Mouse (Mus musculus): ENCODE results near the gene Ibtk. TPM values are rescaled to one million over a fixed set of nuclear protein-coding genes. Genes with fewer than 3 reads are reported as not detected.
"Not testable (repeated sequence)": the region's sequence is repeated elsewhere in the genome, so short reads cannot be mapped to it uniquely, and the experiment has no call there.

Ibtk gene
- polyA plus RNA-seq (2012; rRNA removed), result 19.0 and 21.7 TPM in 2 replicates
- 41.8 and 43.5 TPM in 2 replicates for polyA plus RNA-seq (2014; fragmentation: Nextera tagmentation; extraction: Ambion mirVana)

DNA sequence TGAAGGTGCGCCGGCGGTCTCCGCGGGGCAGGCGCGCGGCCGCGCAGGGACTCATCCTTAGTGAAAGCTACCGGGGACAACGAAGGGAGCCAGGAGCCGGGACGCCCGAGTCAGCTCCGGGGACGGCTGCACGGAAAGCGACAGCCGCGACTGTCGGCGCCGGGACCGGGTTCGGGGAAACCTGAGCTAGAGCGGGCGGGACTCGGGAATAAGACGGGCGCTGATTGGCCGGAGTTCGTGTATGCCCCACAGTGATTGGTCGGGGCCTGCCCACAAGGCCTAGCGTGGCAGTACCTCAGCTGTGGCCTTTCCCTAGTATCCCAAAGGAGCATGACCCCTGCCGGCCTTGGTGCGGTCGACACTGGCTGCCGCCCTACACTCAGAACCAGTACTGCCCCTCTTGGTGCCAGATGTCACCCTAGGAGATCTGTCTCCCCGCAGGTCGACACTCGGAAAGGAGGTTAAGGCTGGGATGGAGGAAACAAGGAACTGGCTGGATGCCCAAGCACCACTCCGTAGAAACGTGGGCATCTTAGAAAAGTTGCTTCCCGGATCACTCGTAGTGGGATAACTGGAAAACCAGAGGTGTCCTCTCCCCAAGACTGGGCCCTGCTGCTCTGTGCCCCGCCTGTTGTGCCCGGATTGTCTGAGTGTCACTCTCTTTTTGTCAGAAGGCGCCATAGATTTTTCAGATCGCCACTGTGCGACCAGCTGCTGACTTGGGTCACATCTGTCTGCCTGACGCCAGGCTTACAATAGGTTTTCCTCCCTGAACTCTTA is at the start of gene Ibtk:
Gene Ibtk (minus strand): TSS at position 193 of the 780 bp plus-strand sequence.
- WGBS, result 1% methylated on average over 47 of the region's 52 CpGs
- Histone ChIP-seq H3K36me3 (ENCODE audit: control insufficient read depth, insufficient read depth, low read length) (peaks cover 3% of the 10 kb centered on the region; the same call in 1 of the 2 replicates), H3K4me3 (replicated peaks; ENCODE audit: low read length) (peak within 1 kb of the TSS; percentile 94), H3K27ac (replicated peaks; ENCODE audit: low read depth, low read length) (peak within 1 kb of the TSS; percentile 99), H3K9me3 (ENCODE audit: control insufficient read depth, low read length) (no peaks in the 10 kb centered on the region), H3K27me3 (ENCODE audit: control insufficient read depth, insufficient read depth, low read length) (no peaks in the 10 kb centered on the region), H3K4me1 (ENCODE audit: control insufficient read depth, insufficient read depth, low read length) (0 out of 2 replicates have a peak, but pooled peaks cover 5% of the 10 kb centered on the region), H3K9ac (ENCODE audit: low read depth, low read length, severe bottlenecking) (peak within 1 kb of the TSS; percentile 99), H3K4me2 (replicated peaks; ENCODE audit: low read depth, low read length, severe bottlenecking) (peak within 1 kb of the TSS; percentile 66)
- ATAC-seq (ENCODE audit: low FRiP score, low read depth), result peak; percentile 98
- peak; percentile 97 for DNase-seq (ENCODE audit: low spot score)
- peak; percentile 76; the same call in 1 of the 2 replicates for TF ChIP-seq POLR2A (IDR thresholded peaks at IDR 0.05; ENCODE audit: borderline replicate concordance, extremely low read depth, insufficient read depth, insufficient read length)

DNA sequence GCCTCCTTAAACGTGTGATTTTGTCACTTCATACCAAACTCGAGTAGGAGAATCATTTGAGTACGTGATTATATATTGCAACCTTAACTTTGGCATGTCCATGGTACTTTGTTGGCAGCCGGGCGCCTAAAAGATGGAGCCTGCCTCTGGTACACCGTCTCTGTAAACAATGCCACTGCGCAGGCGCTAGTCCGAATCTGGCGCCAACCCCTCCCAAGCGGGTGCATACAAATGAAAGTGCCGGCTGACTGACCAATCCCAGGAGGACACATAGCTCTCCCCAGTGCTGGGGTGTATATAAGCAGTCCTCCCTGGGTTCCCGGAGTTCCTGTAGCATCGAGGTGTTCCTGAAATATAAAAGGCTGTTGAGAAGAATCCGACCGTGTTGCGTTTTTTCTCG is 42.4 kb upstream of the Ibtk start:
- not testable (repeated sequence) for H3K36me3 ChIP-seq (ENCODE audit: control insufficient read depth, insufficient read depth, low read length); H3K9me3 ChIP-seq (ENCODE audit: control insufficient read depth, low read length); ATAC-seq (ENCODE audit: low FRiP score, low read depth); H3K4me2 ChIP-seq (replicated peaks; ENCODE audit: low read depth, low read length, severe bottlenecking); DNase-seq (ENCODE audit: low spot score); H3K9ac ChIP-seq (ENCODE audit: low read depth, low read length, severe bottlenecking); H3K27ac ChIP-seq (replicated peaks; ENCODE audit: low read depth, low read length); H3K4me3 ChIP-seq (replicated peaks; ENCODE audit: low read length); H3K4me1 ChIP-seq (ENCODE audit: control insufficient read depth, insufficient read depth, low read length); H3K27me3 ChIP-seq (ENCODE audit: control insufficient read depth, insufficient read depth, low read length)
- 96% methylated on average over 18 of the region's 18 CpGs for WGBS

- H3K27me3 ChIP-seq (ENCODE audit: control insufficient read depth, insufficient read depth, low read length), result no peaks in the 10 kb centered on the region
- no peak for TF ChIP-seq POLR2A (IDR thresholded peaks at IDR 0.05; ENCODE audit: borderline replicate concordance, extremely low read depth, insufficient read depth, insufficient read length)
- no peaks in the 10 kb centered on the region for H3K9me3 ChIP-seq (ENCODE audit: control insufficient read depth, low read length)
- ATAC-seq (ENCODE audit: low FRiP score, low read depth) (no peak), DNase-seq (ENCODE audit: low spot score) (no peak)
- WGBS, result 59% methylated on average over 4 of the region's 4 CpGs
- no peak overlapping the region for H3K4me3 ChIP-seq (replicated peaks; ENCODE audit: low read length)
- no peaks in the 10 kb centered on the region for H3K4me1 ChIP-seq (ENCODE audit: control insufficient read depth, insufficient read depth, low read length)
- no peaks in the 10 kb centered on the region for H3K36me3 ChIP-seq (ENCODE audit: control insufficient read depth, insufficient read depth, low read length)
- no peak overlapping the region for H3K4me2 ChIP-seq (replicated peaks; ENCODE audit: low read depth, low read length, severe bottlenecking)
- no peak overlapping the region for H3K27ac ChIP-seq (replicated peaks; ENCODE audit: low read depth, low read length)
- H3K9ac ChIP-seq (ENCODE audit: low read depth, low read length, severe bottlenecking), result no peak overlapping the region
Observed at GRCm38 (mm10) chr9:85780249-85780648, 31.1 kb upstream of the Ibtk start.

- Histone ChIP-seq H3K27me3 (ENCODE audit: control insufficient read depth, insufficient read depth, low read length) (no peaks in the 10 kb centered on the region), H3K9ac (ENCODE audit: low read depth, low read length, severe bottlenecking) (no peak overlapping the region), H3K36me3 (ENCODE audit: control insufficient read depth, insufficient read depth, low read length) (no peaks in the 10 kb centered on the region), H3K4me3 (replicated peaks; ENCODE audit: low read length) (no peak overlapping the region), H3K4me1 (ENCODE audit: control insufficient read depth, insufficient read depth, low read length) (no peaks in the 10 kb centered on the region), H3K4me2 (replicated peaks; ENCODE audit: low read depth, low read length, severe bottlenecking) (no peak overlapping the region), H3K9me3 (ENCODE audit: control insufficient read depth, low read length) (no peaks in the 10 kb centered on the region), H3K27ac (replicated peaks; ENCODE audit: low read depth, low read length) (no peak overlapping the region)
- 22% methylated on average over 4 of the region's 4 CpGs for WGBS
- DNase-seq (ENCODE audit: low spot score) (peak; percentile 61), ATAC-seq (ENCODE audit: low FRiP score, low read depth) (no peak)
- TF ChIP-seq POLR2A (IDR thresholded peaks at IDR 0.05; ENCODE audit: borderline replicate concordance, extremely low read depth, insufficient read depth, insufficient read length), result no peak
Observed at GRCm38 (mm10) chr9:85779458-85779857, 30.3 kb upstream of the Ibtk start.

GRCm38 (mm10) chr9:85777544-85777943 is 28.4 kb upstream of the Ibtk start:
- H3K27ac ChIP-seq (replicated peaks; ENCODE audit: low read depth, low read length), result no peak overlapping the region
- no peaks in the 10 kb centered on the region for H3K27me3 ChIP-seq (ENCODE audit: control insufficient read depth, insufficient read depth, low read length)
- no peak for DNase-seq (ENCODE audit: low spot score)
- no peaks in the 10 kb centered on the region for H3K4me1 ChIP-seq (ENCODE audit: control insufficient read depth, insufficient read depth, low read length)
- H3K4me2 ChIP-seq (replicated peaks; ENCODE audit: low read depth, low read length, severe bottlenecking), result no peak overlapping the region
- WGBS, result 64% methylated on average over 6 of the region's 6 CpGs
- no peak overlapping the region for H3K9ac ChIP-seq (ENCODE audit: low read depth, low read length, severe bottlenecking)
- no peak for TF ChIP-seq POLR2A (IDR thresholded peaks at IDR 0.05; ENCODE audit: borderline replicate concordance, extremely low read depth, insufficient read depth, insufficient read length)
- no peak overlapping the region for H3K4me3 ChIP-seq (replicated peaks; ENCODE audit: low read length)
- no peak for ATAC-seq (ENCODE audit: low FRiP score, low read depth)
- H3K9me3 ChIP-seq (ENCODE audit: control insufficient read depth, low read length), result no peaks in the 10 kb centered on the region
- no peaks in the 10 kb centered on the region for H3K36me3 ChIP-seq (ENCODE audit: control insufficient read depth, insufficient read depth, low read length)

Measured in limb, embryonic 14.5 days (tissue).